Mouse (Mus musculus) stomach, embryonic 15.5 days (tissue): ENCODE results near the gene Cracr2b. TPM values are rescaled to one million over a fixed set of nuclear protein-coding genes. Genes with fewer than 3 reads are reported as not detected.

Experiments
- ATAC-seq: fragments of 200-750 bp; cut with Nextera tagmentation; 2 replicates; pipeline ENCODE4 v1.8.0; 2017; ENCODE audit warnings: low read depth, moderate number of reproducible peaks, moderate TSS enrichment; ENCODE audit not compliant: insufficient read depth, low FRiP score
- H3K27ac ChIP-seq: fragments of 300-500 bp; sonication (generic); 2 replicates; pipeline ENCODE4 v1.5.1; 2015; ENCODE audit warnings: mild to moderate bottlenecking, inconsistent platforms
- H3K27me3 ChIP-seq: fragments of 300-500 bp; sonication (generic); replicated peaks from 2 replicates; pipeline ENCODE4 v1.6.1; 2015; ENCODE audit warnings: inconsistent platforms
- H3K36me3 ChIP-seq: fragments of 300-500 bp; sonication (generic); 2 replicates; pipeline ENCODE4 v1.6.1; 2015; ENCODE audit warnings: inconsistent platforms
- H3K4me1 ChIP-seq: fragments of 300-500 bp; sonication (generic); 2 replicates; pipeline ENCODE4 v1.6.1; 2015; ENCODE audit warnings: inconsistent platforms
- H3K4me2 ChIP-seq: fragments of 300-500 bp; sonication (generic); 2 replicates; pipeline ENCODE4 v1.6.1; 2015; ENCODE audit warnings: mild to moderate bottlenecking, inconsistent platforms
- H3K4me3 ChIP-seq: fragments of 300-500 bp; sonication (generic); replicated peaks from 2 replicates; pipeline ENCODE4 v1.5.1; 2015; ENCODE audit warnings: inconsistent platforms
- H3K9ac ChIP-seq: fragments of 300-500 bp; sonication (generic); 2 replicates; pipeline ENCODE4 v1.6.1; 2015; ENCODE audit warnings: inconsistent platforms
- H3K9me3 ChIP-seq: fragments of 300-500 bp; sonication (generic); 2 replicates; pipeline ENCODE4 v1.6.1; 2016; ENCODE audit warnings: inconsistent platforms
- WGBS: fragments of 180-500 bp; shearing (Covaris S2); methylation state at CpG from one replicate; pipeline ENCODE4 v1.1.7; 2015; 5-methylcytosine and 5-hydroxymethylcytosine counted together
- polyA plus RNA-seq: library from polyadenylated mRNA; unstranded; fragments of >200 nt; fragmentation: Nextera tagmentation; extraction: Ambion mirVana; gene quantifications from 2 replicates; pipeline ENCODE4 v1.2.1, GENCODE M21; 2015

The Cracr2b gene
- polyA plus RNA-seq, 1 experiment from 2014 or later = 27.5 TPM

- no peak for ATAC-seq
- WGBS = 80% methylated on average over 9 of the region's 9 CpGs
- Histone ChIP-seq H3K27ac (0 out of 2 replicates have a peak overlapping the region, but pooled peaks have one; percentile 35), H3K4me2 (peak overlapping the region; percentile 93), H3K9ac (no peak overlapping the region), H3K4me3 (no peak overlapping the region), H3K9me3 (no peaks in the 10 kb centered on the region), H3K4me1 (peaks cover 47% of the 10 kb centered on the region), H3K27me3 (no peaks in the 10 kb centered on the region), H3K36me3 (peaks cover 20% of the 10 kb centered on the region)
Measured at GRCm38 (mm10) chr7:141435856-141436522, 24.9 kb upstream of the Cracr2b start.

GRCm38 (mm10) chr7:141436523-141436892, 24.4 kb upstream of the Cracr2b start:
- Histone ChIP-seq H3K9me3 (no peaks in the 10 kb centered on the region), H3K36me3 (peaks cover 19% of the 10 kb centered on the region), H3K4me2 (peak overlapping the region; percentile 86), H3K4me1 (peaks cover 48% of the 10 kb centered on the region), H3K9ac (no peak overlapping the region), H3K4me3 (peak overlapping the region; percentile 64), H3K27me3 (no peaks in the 10 kb centered on the region), H3K27ac (no peak overlapping the region)
- no peak for ATAC-seq
- WGBS = 63% methylated on average over 2 of the region's 2 CpGs

GRCm38 (mm10) chr7:141437178-141438120, 23.4 kb upstream of the Cracr2b start, which contains the start of gene Slc25a22:
Slc25a22 (minus strand) TSS chr7:141437892.
- ATAC-seq = peak; percentile 76
- Histone ChIP-seq H3K4me1 (peaks cover 58% of the 10 kb centered on the region), H3K27ac (peak within 1 kb of the TSS; percentile 3; the same call in 1 of the 2 replicates), H3K9ac (peak within 1 kb of the TSS; percentile 77), H3K4me3 (peak within 1 kb of the TSS; percentile 64), H3K27me3 (no peaks in the 10 kb centered on the region), H3K36me3 (peaks cover 18% of the 10 kb centered on the region), H3K9me3 (no peaks in the 10 kb centered on the region), H3K4me2 (peak within 1 kb of the TSS; percentile 86)
- WGBS = 7% methylated on average over 53 of the region's 53 CpGs

GRCm38 (mm10) chr7:141438201-141438968, 22.5 kb upstream of the Cracr2b start:
- no peak for ATAC-seq
- WGBS = 90% methylated on average over 12 of the region's 12 CpGs
- Histone ChIP-seq H3K9me3 (no peaks in the 10 kb centered on the region), H3K4me1 (peaks cover 63% of the 10 kb centered on the region), H3K27me3 (no peaks in the 10 kb centered on the region), H3K36me3 (peaks cover 18% of the 10 kb centered on the region), H3K4me2 (no peak overlapping the region), H3K4me3 (no peak overlapping the region), H3K27ac (no peak overlapping the region), H3K9ac (no peak overlapping the region)

GRCm38 (mm10) chr7:141439140-141439679, 21.7 kb upstream of the Cracr2b start:
- peaks cover 59% of the 10 kb centered on the region for H3K4me1 ChIP-seq
- no peak overlapping the region for H3K27ac ChIP-seq
- no peaks in the 10 kb centered on the region for H3K9me3 ChIP-seq
- no peaks in the 10 kb centered on the region for H3K27me3 ChIP-seq
- H3K9ac ChIP-seq = no peak overlapping the region
- 93% methylated on average over 10 of the region's 10 CpGs for WGBS
- no peak overlapping the region for H3K4me3 ChIP-seq
- H3K36me3 ChIP-seq = peaks cover 18% of the 10 kb centered on the region
- no peak for ATAC-seq
- no peak overlapping the region for H3K4me2 ChIP-seq

- no peaks in the 10 kb centered on the region for H3K27me3 ChIP-seq
- no peak overlapping the region for H3K27ac ChIP-seq
- no peak overlapping the region for H3K4me3 ChIP-seq
- peaks cover 53% of the 10 kb centered on the region for H3K4me1 ChIP-seq
- H3K9ac ChIP-seq = no peak overlapping the region
- no peaks in the 10 kb centered on the region for H3K9me3 ChIP-seq
- no peak overlapping the region for H3K4me2 ChIP-seq
- H3K36me3 ChIP-seq = peaks cover 18% of the 10 kb centered on the region
- ATAC-seq = no peak
- WGBS = 94% methylated on average over 11 of the region's 11 CpGs
Measured at GRCm38 (mm10) chr7:141439811-141440210, 21.1 kb upstream of the Cracr2b start.

GRCm38 (mm10) chr7:141440613-141441012, 20.3 kb upstream of the Cracr2b start:
- 23% methylated on average over 6 of the region's 6 CpGs for WGBS

GRCm38 (mm10) chr7:141441460-141441859, 19.4 kb upstream of the Cracr2b start:
- Histone ChIP-seq H3K9me3 (no peaks in the 10 kb centered on the region), H3K4me3 (no peak overlapping the region), H3K27ac (no peak overlapping the region), H3K27me3 (no peaks in the 10 kb centered on the region), H3K36me3 (peaks cover 18% of the 10 kb centered on the region), H3K9ac (no peak overlapping the region), H3K4me1 (peaks cover 38% of the 10 kb centered on the region), H3K4me2 (no peak overlapping the region)
- no peak for ATAC-seq
- whole genome bisulfite sequencing = 92% methylated on average over 9 of the region's 9 CpGs

More at GRCm38 (mm10) chr7:141440613-141441012, 20.3 kb upstream of the Cracr2b start:
- ATAC-seq = no peak
- H3K27me3 ChIP-seq = no peaks in the 10 kb centered on the region
- no peak overlapping the region for H3K9ac ChIP-seq
- H3K4me1 ChIP-seq = peaks cover 46% of the 10 kb centered on the region
- no peaks in the 10 kb centered on the region for H3K9me3 ChIP-seq
- H3K4me3 ChIP-seq = no peak overlapping the region
- no peak overlapping the region for H3K4me2 ChIP-seq
- H3K36me3 ChIP-seq = peaks cover 18% of the 10 kb centered on the region
- no peak overlapping the region for H3K27ac ChIP-seq

- H3K4me2 ChIP-seq = peak overlapping the region; percentile 95
- peaks cover 32% of the 10 kb centered on the region for H3K4me1 ChIP-seq
- H3K36me3 ChIP-seq = peaks cover 18% of the 10 kb centered on the region
- no peak for ATAC-seq
- H3K27me3 ChIP-seq = no peaks in the 10 kb centered on the region
- peak overlapping the region; percentile 56; the same call in 1 of the 2 replicates for H3K4me3 ChIP-seq
- H3K9me3 ChIP-seq = no peaks in the 10 kb centered on the region
- peak overlapping the region; percentile 16; the same call in 1 of the 2 replicates for H3K9ac ChIP-seq
- H3K27ac ChIP-seq = no peak overlapping the region
- 89% methylated on average over 13 of the region's 13 CpGs for WGBS
Measured at GRCm38 (mm10) chr7:141442199-141442598, 18.7 kb upstream of the Cracr2b start.

- Histone ChIP-seq H3K4me3 (peak overlapping the region; percentile 56), H3K27ac (peak overlapping the region; percentile 68), H3K36me3 (peaks cover 18% of the 10 kb centered on the region), H3K4me1 (peaks cover 29% of the 10 kb centered on the region), H3K27me3 (no peaks in the 10 kb centered on the region), H3K4me2 (peak overlapping the region; percentile 95), H3K9me3 (no peaks in the 10 kb centered on the region), H3K9ac (peak overlapping the region; percentile 52)
- 16% methylated on average over 12 of the region's 12 CpGs for WGBS
- ATAC-seq = 0 out of 2 replicates have a peak, but pooled peaks have one; percentile 1
Measured at GRCm38 (mm10) chr7:141443081-141443821, 17.6 kb upstream of the Cracr2b start.
